Mouse (Mus musculus) cerebellum, adult (tissue): Measurements from ENCODE around the gene Cpsf3.

Source experiments
- ATAC-seq: cut with Nextera tagmentation; 2 replicates; pipeline ENCODE4 v1.9.2; 2017; ENCODE audit warnings: mild to moderate bottlenecking, moderate library complexity, mixed read lengths; ENCODE audit not compliant: insufficient number of reproducible peaks, low FRiP score, low TSS enrichment

Gene Cpsf3

GRCm38 (mm10) chr12:21284761-21285441 is at the start of gene Cpsf3:
Gene Cpsf3 (plus strand): TSS chr12:21285391.
- no peak for ATAC-seq

DNA sequence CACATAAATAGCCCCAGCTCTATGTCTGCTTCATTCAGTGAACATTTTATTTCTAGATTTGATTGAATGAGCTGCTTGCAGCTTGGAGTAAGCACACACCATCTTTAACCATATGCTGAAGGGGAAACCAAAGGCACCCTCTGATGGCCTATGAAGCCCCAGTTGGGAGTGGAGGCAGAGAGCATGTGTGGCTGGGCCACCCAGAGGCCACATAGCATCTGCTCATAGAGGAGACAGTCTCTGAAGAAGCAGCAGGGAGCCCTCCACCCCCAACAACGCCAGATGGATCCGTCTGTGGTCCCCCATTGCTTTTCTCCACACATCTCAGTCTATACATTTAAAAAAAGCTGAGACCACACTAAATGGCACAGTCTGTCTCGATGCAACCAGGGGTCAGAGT is 43.2 kb upstream of the Cpsf3 start:
- no peak for ATAC-seq

DNA sequence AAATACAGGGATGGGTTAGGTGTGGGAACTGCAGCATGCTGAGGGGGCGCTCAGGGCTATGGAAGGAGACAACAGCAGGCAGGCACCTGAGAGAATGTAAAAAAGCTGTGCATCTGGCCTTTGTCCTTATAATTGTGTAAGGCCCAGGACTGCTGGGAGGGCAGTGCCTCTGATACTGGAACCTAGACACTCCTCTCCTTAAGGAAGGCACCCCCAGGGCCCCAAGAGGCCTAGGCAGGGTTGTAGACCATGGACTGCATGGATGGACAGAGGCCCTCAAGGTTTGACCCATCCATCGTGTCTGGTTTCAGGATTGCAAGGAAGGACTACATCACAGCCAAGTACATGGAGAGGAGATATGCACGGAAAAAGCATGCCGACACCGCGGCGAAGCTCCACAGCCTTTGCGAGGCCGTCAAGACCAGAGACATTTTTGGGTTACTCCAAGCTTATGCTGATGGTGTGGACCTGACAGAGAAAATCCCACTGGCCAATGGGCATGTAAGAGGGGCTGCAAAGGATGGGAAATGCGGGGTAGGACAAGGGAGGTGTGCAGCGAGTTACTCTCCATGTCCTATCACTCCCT is 40.7 kb upstream of the Cpsf3 start:
- no peak for ATAC-seq

DNA sequence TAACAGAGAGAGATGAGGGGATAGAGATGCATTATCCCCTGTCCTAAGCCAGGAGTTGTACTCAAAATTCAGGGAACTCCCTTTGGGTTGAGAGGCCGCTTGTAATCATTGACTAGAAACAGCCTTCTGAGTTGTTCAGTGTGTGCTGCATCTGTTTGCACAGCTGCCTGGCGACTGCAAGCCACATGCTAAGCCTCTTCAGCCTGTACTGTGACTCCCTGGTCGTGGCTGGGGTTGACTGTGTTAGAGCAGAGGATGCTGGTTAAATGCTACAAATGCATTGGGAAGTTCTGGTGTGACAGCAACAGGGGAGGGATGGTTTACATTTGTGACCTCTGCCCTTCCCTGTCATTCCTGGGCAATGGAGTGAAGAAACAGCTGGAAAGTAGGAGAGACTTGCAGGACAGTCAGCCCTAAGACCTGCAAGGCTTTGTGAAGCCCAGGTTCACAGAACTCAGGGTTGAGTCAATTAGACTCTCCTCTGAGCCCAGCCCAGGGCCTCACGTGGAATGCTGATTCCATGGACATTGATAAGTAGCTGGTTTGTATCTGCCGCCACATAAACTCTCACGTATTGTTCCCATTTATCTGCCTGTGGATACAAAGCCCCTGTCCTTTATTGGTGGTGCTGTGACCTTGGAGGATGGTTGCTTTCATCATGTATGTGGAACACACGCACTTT is 37.3 kb upstream of the Cpsf3 start:
- no peak for ATAC-seq

GRCm38 (mm10) chr12:21260494-21261256 is 24.5 kb upstream of the Cpsf3 start:
- ATAC-seq = no peak

GRCm38 (mm10) chr12:21261521-21261920 is 23.7 kb upstream of the Cpsf3 start:
- ATAC-seq = no peak

DNA sequence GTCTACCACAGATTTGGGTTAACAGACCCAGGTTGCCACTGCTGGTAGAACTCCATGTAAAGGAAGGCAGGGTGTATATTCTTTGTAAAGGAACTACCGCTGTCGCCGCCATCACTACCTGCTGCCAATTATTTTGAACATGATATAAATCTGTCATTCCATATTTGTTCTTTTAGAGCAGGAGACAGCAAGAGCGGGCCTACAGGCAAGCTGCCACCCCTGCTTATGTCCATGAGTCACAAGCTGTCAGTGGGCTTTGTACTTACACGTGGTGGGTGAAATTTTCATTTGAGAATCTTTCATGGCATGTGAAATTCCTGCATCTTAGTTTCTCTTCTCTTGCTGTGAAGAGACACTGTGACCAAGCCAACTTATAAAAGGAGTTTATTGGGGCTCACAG is 21.9 kb upstream of the Cpsf3 start:
- ATAC-seq = no peak

GRCm38 (mm10) chr12:21264241-21264640 is 20.9 kb upstream of the Cpsf3 start:
- no peak for ATAC-seq

DNA sequence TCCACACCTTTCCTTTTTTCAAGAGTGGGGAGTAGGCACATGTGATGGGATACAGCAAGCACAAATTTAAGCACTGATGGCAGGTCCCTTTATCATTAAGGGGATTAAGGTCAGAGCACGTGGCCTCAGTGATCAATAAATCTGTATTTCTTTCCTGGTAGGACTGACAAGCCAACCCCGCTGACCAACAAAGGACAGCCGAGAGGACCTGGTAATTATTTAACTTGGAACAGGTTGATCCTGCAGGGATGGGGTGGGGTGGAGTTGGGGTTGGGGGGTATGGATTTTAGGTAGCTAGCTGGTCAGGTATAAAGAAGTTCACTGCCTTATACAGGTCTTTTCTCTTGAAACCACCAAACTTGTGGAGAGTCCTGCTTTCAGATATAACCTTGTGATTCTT is 20.2 kb upstream of the Cpsf3 start:
- no peak for ATAC-seq

DNA sequence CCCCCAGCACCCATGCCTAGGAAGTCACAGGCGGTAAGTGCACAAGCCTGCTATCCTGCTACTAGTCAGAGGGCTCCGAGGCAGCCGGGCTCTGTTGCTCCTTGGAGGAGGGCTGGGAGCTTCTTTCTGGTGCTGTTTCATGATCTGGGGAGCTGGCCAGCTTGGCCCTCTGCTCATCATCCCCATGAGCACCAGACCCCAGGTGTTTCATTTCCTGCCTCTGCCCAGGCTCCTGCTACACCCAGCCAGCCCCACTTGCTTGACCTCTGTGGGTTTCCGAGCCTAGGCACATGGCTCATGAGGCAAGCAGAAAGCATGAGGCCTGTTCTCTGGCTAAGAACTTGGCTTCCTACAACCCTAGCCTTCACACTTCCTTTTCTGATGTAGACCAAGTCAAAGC is 19.7 kb upstream of the Cpsf3 start:
- no peak for ATAC-seq

- ATAC-seq = peak; percentile 54; the same call in 1 of the 2 replicates
Observed at GRCm38 (mm10) chr12:21265946-21266783, 19.0 kb upstream of the Cpsf3 start.

- no peak for ATAC-seq
Observed at GRCm38 (mm10) chr12:21266784-21267098, 18.4 kb upstream of the Cpsf3 start.

GRCm38 (mm10) chr12:21268083-21268616 is 17.0 kb upstream of the Cpsf3 start:
- peak; percentile 45; the same call in 1 of the 2 replicates for ATAC-seq

GRCm38 (mm10) chr12:21274446-21274845 is 10.7 kb upstream of the Cpsf3 start:
- peak; percentile 52 for ATAC-seq

DNA sequence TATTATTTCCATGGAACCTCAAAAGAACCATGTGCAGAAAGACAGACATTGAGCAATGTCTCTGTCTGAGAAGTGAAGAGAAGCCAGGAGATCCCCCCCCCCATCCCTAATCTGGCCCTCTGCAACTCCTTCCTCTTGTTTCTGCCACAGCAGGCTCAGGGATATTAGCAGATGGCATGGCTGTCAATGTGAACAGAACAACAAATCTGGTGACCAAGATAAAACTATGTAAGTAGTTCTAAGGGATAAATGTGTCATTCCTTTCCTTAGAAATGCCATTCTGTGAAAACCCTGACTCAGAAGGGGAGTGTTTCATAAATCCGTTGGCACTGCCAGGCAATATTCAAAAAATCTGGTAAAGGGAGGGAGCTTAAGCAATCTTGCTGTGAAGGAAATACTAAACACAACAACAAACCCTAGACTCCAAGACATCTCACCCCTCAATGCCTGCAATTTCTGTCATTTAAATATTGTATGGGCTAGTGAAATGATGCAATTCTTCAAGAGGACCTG is 7.8 kb upstream of the Cpsf3 start:
- no peak for ATAC-seq

GRCm38 (mm10) chr12:21285508-21286242 is 484 bp downstream of the Cpsf3 start:
- peak; percentile 73 for ATAC-seq

GRCm38 (mm10) chr12:21286243-21286622 is 1.0 kb downstream of the Cpsf3 start, which contains the start of gene Itgb1bp1:
Gene Itgb1bp1 (minus strand): TSS chr12:21286284.
- ATAC-seq = peak; percentile 96

DNA sequence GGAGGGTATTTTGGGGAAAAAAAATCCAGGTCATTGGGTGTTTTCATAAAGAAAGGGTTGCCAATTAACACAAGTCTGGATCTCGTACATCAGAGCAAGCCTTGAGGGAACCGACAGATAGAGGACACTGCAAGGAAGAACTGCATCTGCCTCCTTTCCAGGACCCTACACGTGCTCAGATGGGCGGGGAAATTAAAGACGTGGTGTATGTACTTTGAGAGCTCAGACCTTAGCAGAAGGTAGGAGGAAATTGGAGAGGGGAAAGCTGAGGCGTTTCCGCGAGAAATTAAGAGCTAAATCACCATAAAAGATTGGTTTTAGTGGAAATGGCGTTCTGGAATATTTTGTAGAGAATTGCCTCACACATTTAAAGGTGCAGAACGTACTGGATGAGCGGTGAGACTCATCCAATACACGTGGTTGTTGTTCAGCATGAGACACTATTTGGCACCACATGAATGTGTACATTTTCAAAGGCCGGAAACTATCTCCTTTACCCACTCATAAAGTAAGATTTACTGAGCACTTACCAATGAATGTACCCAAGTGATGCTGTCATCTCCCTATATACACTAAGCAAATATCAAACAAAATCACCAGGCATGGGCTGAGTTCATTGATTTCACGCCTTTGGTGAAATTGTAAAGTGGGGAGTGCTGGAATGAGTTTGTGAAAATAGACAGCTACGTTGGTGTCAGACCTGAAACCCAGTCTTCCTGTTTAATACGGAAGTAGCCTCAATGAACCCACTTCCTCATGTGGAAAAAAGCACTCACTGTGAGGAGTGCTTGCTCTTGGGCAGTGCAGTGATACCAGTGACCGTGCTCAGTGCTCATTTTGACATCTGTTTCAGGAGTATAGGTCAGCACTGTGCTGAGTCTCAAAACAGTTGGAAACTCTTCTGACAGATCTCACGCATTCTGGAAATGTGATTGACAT is 1.8 kb downstream of the Cpsf3 start:
- no peak; the same call in 1 of the 2 replicates for ATAC-seq
